Mouse (Mus musculus) erythroblast, embryonic 14.5 days (primary cell): ENCODE results near the gene Gimap8. TPM values are rescaled to one million over a fixed set of nuclear protein-coding genes. Genes with fewer than 3 reads are reported as not detected.
"Not testable (repeated sequence)": the region's sequence is repeated elsewhere in the genome, so short reads cannot be mapped to it uniquely, and the experiment has no call there.

Source experiments
- H3K27me3 ChIP-seq: 2 replicates; pipeline ENCODE4 v1.6.1; 2012; ENCODE audit warnings: inconsistent platforms; ENCODE audit not compliant: control insufficient read depth
- H3K36me3 ChIP-seq: 2 replicates; pipeline ENCODE4 v1.6.1; 2012; ENCODE audit warnings: mild to moderate bottlenecking, inconsistent platforms; ENCODE audit not compliant: control insufficient read depth
- H3K4me1 ChIP-seq: 2 replicates; pipeline ENCODE4 v1.6.1; 2012; ENCODE audit warnings: inconsistent platforms; ENCODE audit not compliant: control insufficient read depth
- H3K4me3 ChIP-seq: replicated peaks from 2 replicates; pipeline ENCODE3; 2012; ENCODE audit warnings: moderate library complexity, mild to moderate bottlenecking, inconsistent platforms
- H3K9me3 ChIP-seq: 2 replicates; pipeline ENCODE4 v1.6.1; 2012; ENCODE audit warnings: low read length, inconsistent platforms, mixed read lengths; ENCODE audit not compliant: control insufficient read depth
- GATA1 ChIP-seq: IDR thresholded peaks from 2 replicates; pipeline ENCODE4 v1.6.1; 2012; ENCODE audit warnings: low read length, inconsistent platforms, mixed read lengths
- TAL1 ChIP-seq: IDR thresholded peaks from 3 replicates; pipeline ENCODE4 v1.6.1; 2012; ENCODE audit warnings: low read length, inconsistent platforms, mixed read lengths
- polyA plus RNA-seq: library from polyadenylated mRNA; stranded (reverse); fragments of >175 nt; gene quantifications from 2 replicates; pipeline ENCODE4 v1.2.3, GENCODE M21; 2012

Gene Gimap8
- polyA plus RNA-seq, 1 experiment = not detected

DNA sequence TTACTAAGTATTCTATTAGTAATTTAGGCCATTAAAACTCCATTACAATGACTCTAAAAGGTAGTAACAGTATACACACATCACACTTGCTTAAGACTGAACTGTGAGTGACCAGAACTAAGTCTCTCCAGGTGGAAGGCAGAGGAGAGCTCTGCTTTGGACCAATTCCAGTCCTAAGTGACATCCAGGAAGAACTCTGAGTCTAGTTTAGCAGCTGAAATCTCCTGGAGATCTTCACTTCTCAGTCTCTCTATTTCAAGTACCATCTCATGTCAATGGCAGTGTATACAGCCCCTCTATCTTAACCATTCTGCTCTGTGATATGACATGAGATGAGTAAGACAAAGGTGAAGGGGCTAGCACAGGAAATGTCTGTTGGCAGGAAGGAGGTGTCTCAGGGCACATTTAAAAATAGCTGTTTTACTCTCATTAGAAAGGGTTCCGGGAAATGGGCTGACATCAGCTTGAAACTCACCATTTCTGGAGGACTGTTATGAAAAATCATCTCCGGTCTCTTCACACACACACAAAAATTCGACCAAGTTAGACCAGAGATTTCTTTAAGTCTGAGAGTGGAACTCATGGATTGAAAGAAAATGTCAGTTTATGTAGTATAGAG, 34.5 kb downstream of the Gimap8 start:
- H3K36me3 ChIP-seq = no peaks in the 10 kb centered on the region; the same call in 1 of the 2 replicates
- TF ChIP-seq GATA1 (no peak), TAL1 (no peak)
- H3K27me3 ChIP-seq = no peaks in the 10 kb centered on the region
- no peaks in the 10 kb centered on the region for H3K9me3 ChIP-seq
- H3K4me1 ChIP-seq = no peaks in the 10 kb centered on the region; the same call in 1 of the 2 replicates
- H3K4me3 ChIP-seq = no peak overlapping the region

DNA sequence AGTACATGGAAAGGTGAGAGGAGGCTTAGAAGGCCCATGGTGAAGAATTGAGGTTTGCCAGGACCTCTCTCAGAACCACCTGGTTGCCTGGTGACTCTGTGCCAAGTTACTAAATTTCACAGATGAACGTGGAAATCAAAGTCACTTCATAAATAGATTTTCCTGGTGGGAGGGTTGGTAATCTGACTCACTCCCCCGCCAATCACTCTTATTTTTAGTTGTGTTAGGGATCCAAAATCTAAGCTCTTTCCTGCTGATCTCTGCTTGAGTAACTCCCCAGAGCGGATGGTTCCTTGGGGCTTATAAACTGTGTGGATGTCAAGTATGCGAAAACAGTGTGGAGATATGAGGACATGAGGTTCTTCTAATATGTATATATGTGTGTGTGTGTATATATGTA, 35.2 kb downstream of the Gimap8 start:
- Histone ChIP-seq H3K27me3 (no peaks in the 10 kb centered on the region), H3K36me3 (no peaks in the 10 kb centered on the region; the same call in 1 of the 2 replicates), H3K4me1 (no peaks in the 10 kb centered on the region; the same call in 1 of the 2 replicates), H3K4me3 (no peak overlapping the region), H3K9me3 (no peaks in the 10 kb centered on the region)
- no peak for TF ChIP-seq TAL1
- no peak for TF ChIP-seq GATA1

DNA sequence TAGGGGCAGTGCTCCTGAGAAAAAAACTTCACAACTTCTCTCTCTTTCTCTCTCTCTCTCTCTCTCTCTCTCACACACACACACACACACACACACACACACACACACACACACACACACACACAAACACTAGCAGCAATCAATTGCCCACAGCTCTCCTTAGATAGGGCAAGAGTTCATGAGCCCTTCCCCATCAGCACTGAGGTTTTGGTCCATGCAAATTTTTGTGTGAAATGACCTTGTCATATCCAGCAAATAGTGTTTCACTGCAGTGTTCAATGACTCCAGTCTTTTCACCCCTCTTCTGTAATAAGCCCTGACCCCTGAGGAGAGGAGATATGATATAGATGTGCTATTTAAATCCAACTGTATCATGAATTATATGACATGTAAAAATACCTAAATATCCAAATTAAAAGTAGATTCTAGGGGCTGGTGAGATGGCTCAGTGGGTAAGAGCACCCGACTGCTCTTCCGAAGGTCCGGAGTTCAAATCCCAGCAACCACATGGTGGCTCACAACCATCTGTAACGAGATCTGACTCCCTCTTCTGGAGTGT, 36.3 kb downstream of the Gimap8 start:
- not testable (repeated sequence) for H3K36me3 ChIP-seq, H3K27me3 ChIP-seq, H3K4me1 ChIP-seq, H3K9me3 ChIP-seq, H3K4me3 ChIP-seq

DNA sequence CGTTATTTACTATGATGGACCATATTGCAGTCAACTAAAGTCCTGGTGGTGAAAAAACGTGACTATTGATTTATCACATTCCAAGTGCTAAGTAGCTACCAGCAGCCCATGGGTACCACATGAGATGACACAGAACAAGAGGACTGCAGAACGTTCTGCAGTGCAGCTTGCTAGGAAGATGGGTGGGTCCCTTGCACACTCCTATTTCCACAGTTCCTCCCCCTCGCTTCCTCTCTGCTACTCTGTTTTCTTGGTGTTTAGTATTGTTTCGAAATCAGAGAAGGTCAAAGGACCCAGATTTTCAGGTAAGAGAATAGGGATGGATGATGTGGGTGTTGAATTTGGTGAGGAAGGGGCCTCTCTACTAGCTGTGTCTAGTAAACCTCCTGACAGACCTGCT, 37.3 kb downstream of the Gimap8 start, which contains the start of gene Gimap4:
TSS of gene Gimap4 (plus strand) at position 231 of the 400 bp plus-strand sequence.
- H3K9me3 ChIP-seq = no peaks in the 10 kb centered on the region
- no peaks in the 10 kb centered on the region for H3K4me1 ChIP-seq
- no peaks in the 10 kb centered on the region; the same call in 1 of the 2 replicates for H3K36me3 ChIP-seq
- no peaks in the 10 kb centered on the region for H3K27me3 ChIP-seq
- no peak within 1 kb of the TSS for H3K4me3 ChIP-seq
- no peak for TF ChIP-seq GATA1
- no peak for TF ChIP-seq TAL1

DNA sequence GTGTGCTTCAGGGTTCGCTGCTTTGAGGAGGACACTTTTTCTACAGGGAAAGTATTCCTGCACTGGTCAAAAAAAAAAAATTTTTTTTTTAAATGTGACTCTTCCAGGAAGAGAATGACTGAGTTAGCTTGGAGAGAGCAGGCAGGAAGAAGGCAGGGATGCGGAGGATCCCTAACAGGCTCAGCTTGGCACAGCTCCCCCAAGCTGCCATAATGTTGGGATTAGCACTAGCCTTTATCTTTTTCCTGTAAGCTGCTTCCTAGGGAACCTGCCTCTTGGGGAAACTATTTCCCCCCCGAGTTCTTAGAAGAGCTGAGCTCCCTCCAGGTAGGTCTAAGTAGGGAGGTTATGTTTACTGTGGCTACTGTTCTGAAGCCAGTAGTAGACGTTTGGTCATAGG, 37.8 kb downstream of the Gimap8 start:
- no peak overlapping the region for H3K4me3 ChIP-seq
- TF ChIP-seq TAL1 = no peak
- no peak for TF ChIP-seq GATA1
- no peaks in the 10 kb centered on the region for H3K4me1 ChIP-seq
- no peaks in the 10 kb centered on the region for H3K27me3 ChIP-seq
- no peaks in the 10 kb centered on the region for H3K36me3 ChIP-seq
- no peaks in the 10 kb centered on the region for H3K9me3 ChIP-seq

DNA sequence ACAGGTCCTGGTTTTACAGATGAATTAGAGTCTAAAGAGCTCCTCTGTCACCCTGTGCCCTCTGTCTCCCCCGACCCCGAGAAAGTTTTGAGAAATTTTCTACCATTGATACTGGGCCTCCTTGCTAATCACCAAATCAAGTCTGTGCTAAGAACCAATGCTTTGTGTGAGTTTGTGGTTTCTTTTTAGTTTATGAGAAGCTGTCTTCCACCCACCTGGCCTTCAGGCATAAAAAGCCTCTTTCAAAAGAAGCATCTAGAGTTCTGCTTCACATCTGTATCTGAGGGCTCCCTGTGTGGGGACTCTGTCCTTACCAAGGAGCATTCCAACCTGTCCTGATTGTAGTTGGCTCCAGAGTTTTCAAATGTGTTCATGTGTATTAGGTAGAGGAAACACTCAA, 38.2 kb downstream of the Gimap8 start:
- Histone ChIP-seq H3K4me3 (no peak overlapping the region), H3K4me1 (no peaks in the 10 kb centered on the region)

DNA sequence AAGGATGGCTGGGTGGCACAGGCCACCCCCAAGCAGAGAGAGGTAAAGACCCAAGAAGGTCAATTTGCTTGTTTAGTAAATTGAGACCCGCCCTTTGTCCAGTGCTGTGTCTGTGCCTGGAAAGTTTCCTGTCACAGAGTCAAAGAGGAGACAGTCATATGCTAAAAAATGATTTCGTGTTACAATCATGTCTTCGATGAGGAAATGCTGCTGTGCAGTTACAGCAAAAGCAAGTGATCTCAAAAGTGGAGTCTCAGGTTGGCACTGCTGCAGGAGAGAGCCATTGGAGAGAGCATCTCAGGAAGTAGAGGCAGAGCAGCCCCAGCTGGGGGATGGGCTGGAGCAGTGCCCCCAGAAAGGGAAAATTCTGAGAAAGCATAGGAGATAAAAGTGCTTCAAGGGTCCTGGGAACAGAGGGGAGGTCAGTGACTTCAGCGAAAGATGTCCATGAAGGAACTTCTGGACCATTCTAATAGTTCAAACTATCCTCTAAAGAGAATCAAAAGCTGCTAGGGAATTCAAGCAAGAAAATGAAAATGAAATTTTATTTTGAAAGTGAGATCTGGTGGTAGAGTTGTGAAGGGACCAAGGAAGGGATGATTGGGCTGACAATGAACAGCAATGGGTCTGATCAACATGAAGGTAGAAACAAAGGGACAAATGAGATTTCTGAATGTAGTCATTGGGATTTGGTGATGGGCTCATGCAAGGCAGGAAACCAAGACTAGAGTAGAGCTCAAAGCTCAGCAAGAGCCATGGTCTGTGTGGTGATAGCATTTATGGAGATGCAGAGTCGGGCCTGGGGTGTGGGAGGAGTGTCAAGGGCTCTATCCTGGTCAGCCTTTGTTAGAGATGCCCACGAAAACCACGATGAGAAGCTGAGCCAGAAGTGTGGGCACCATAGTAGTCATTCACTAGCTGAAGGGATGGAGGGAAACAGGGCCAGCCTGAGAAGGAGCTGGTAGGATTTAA, 38.9 kb downstream of the Gimap8 start:
- TF ChIP-seq GATA1 (no peak), TAL1 (no peak)
- Histone ChIP-seq H3K4me1 (no peaks in the 10 kb centered on the region), H3K4me3 (no peak overlapping the region), H3K9me3 (no peaks in the 10 kb centered on the region), H3K36me3 (no peaks in the 10 kb centered on the region), H3K27me3 (no peaks in the 10 kb centered on the region)

More for the DNA sequence above, 38.2 kb downstream of the Gimap8 start:
- Histone ChIP-seq H3K36me3 (no peaks in the 10 kb centered on the region), H3K9me3 (no peaks in the 10 kb centered on the region), H3K27me3 (no peaks in the 10 kb centered on the region)
- TF ChIP-seq TAL1 = no peak
- TF ChIP-seq GATA1 = no peak

DNA sequence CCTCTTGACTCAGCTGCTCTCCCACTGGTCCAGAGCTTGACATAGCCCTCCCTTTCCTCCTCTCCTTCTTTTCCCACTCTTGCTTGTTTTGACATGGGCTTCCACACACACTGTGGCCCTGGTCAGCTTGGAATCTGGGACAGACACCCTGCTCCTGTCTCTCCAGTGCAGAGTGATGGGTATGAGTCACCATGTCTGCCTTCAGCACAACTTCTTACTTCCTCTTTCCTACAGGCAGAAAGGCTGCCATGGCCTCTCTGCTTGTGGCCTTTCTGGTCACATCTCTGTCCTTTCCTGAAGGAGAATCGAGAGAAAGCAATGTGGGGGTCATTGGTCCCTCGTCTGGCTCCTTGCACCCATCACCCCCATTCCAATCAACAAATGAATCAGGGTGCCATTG, 40.0 kb downstream of the Gimap8 start:
- TF ChIP-seq GATA1 = no peak
- TF ChIP-seq TAL1 = no peak
- Histone ChIP-seq H3K36me3 (no peaks in the 10 kb centered on the region), H3K4me1 (no peaks in the 10 kb centered on the region), H3K4me3 (no peak overlapping the region), H3K9me3 (no peaks in the 10 kb centered on the region), H3K27me3 (no peaks in the 10 kb centered on the region)

DNA sequence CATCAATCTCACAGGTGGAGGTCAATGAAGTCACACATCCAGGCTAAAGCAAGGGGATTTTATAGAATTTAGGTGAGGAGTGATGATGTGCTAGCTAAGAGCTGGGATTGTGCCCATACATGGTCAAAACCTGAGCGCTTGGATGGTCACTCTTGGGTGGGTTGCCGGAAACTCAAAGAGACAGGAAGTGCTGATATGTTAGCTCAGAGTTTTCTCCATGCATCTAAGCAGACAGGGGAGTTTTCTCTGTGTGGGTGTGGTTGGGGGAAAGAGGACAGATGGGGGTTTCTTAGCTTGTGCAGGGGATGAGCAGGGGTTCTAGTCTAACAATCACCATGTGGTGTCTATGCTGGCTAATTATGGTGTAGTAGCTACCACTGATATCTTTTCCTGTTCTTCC, 42.3 kb downstream of the Gimap8 start:
- Histone ChIP-seq H3K4me3 (no peak overlapping the region), H3K4me1 (no peaks in the 10 kb centered on the region), H3K9me3 (no peaks in the 10 kb centered on the region), H3K27me3 (no peaks in the 10 kb centered on the region), H3K36me3 (no peaks in the 10 kb centered on the region)
- no peak for TF ChIP-seq TAL1
- no peak for TF ChIP-seq GATA1
